In the genomic region with DNA sequence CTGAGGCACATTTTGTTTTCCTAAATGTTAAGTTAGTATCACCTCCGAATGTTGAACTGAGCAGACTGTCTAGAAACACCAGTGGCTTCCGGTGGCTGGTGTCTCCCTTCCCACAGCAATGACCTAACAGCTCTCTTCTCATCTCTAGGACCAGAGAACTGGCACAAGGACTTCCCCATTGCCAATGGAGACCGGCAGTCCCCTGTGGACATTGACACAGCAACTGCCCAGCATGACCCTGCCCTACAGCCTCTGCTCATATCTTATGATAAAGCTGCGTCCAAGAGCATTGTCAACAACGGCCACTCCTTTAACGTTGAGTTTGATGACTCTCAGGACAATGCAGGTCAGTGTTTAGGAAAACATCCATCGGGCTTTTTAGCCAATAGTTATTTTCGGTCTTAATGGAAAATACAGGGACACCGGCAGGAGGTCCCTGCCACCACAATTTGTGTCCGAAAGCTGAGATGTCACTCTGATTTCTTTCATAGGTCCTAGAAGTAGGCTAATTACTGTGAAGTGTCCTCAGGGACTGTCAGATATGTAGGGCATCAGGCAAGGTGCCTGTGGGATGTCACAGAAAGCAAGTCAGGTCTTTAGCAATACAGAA, we compare ENCODE assay signal across 10 mouse cellular contexts. TPM values are rescaled to one million over a fixed set of nuclear protein-coding genes. Genes with fewer than 3 reads are reported as not detected.
DNase-seq lines count a peak whose midpoint lies in the region; ATAC-seq lines count a peak whose summit lies in the region.
"Had no signal": no experiment of that assay in that cellular context is flagged by ENCODE, and none has a peak within 500 bp of the region (broad histone marks: within the 10 kb centered on the region; RNA-seq: fewer than 3 reads in every experiment).

No protein-coding gene starts in this region.

- no peak overlapping the region for H3K27ac ChIP-seq in midbrain, embryonic 11.5 days (ENCODE audit: low read depth, low read length)
- no peak overlapping the region for H3K27ac ChIP-seq in midbrain, embryonic 15.5 days
- peak overlapping the region; percentile 95 for H3K27ac ChIP-seq in lung, embryonic 16.5 days (ENCODE audit: low read length)
- H3K27ac ChIP-seq in stomach, embryonic 16.5 days (ENCODE audit: low read length): no peak overlapping the region
- H3K27ac ChIP-seq: midbrain, embryonic 12.5 days had no signal

- H3K36me3 ChIP-seq in midbrain, embryonic 11.5 days (ENCODE audit: control insufficient read depth, insufficient read depth, low read length): no peaks in the 10 kb centered on the region
- no peaks in the 10 kb centered on the region for H3K36me3 ChIP-seq in midbrain, embryonic 15.5 days (replicated peaks)
- H3K36me3 ChIP-seq in lung, embryonic 16.5 days (ENCODE audit: control insufficient read depth, insufficient read depth, low read length): no peaks in the 10 kb centered on the region; the same call in 1 of the 2 replicates
- H3K36me3 ChIP-seq in stomach, embryonic 16.5 days (ENCODE audit: control insufficient read depth, insufficient read depth, low read length): no peaks in the 10 kb centered on the region
- H3K36me3 ChIP-seq: midbrain, embryonic 12.5 days had no signal

- no peak overlapping the region for H3K9ac ChIP-seq in midbrain, embryonic 11.5 days (ENCODE audit: low read length)
- H3K9ac ChIP-seq in midbrain, embryonic 15.5 days: no peak overlapping the region
- H3K9ac ChIP-seq in lung, embryonic 16.5 days (ENCODE audit: low read length): peak overlapping the region; percentile 97
- H3K9ac ChIP-seq in stomach, embryonic 16.5 days (ENCODE audit: low read length): no peak overlapping the region

- H3K9me3 ChIP-seq in midbrain, embryonic 11.5 days (ENCODE audit: control insufficient read depth, low read length): no peaks in the 10 kb centered on the region
- H3K9me3 ChIP-seq in midbrain, embryonic 15.5 days: no peaks in the 10 kb centered on the region
- H3K9me3 ChIP-seq in lung, embryonic 16.5 days (ENCODE audit: control insufficient read depth, low read length): no peaks in the 10 kb centered on the region
- H3K9me3 ChIP-seq in stomach, embryonic 16.5 days (replicated peaks; ENCODE audit: control insufficient read depth, low read length): no peaks in the 10 kb centered on the region
- H3K9me3 ChIP-seq: midbrain, embryonic 12.5 days had no signal

- H3K4me2 ChIP-seq in midbrain, embryonic 11.5 days: no peak overlapping the region
- H3K4me2 ChIP-seq in midbrain, embryonic 15.5 days: no peak overlapping the region; the same call in 1 of the 2 replicates
- peak overlapping the region; percentile 71 for H3K4me2 ChIP-seq in lung, embryonic 16.5 days (ENCODE audit: low read depth, low read length)
- H3K4me2 ChIP-seq in stomach, embryonic 16.5 days (ENCODE audit: low read depth, low read length): peak overlapping the region; percentile 86

- H3K4me1 ChIP-seq in midbrain, embryonic 11.5 days (ENCODE audit: control insufficient read depth, insufficient read depth, low read length): no peaks in the 10 kb centered on the region
- peaks cover 7% of the 10 kb centered on the region for H3K4me1 ChIP-seq in midbrain, embryonic 15.5 days
- H3K4me1 ChIP-seq in lung, embryonic 16.5 days (replicated peaks; ENCODE audit: control insufficient read depth, insufficient read depth, low read length): peaks cover 22% of the 10 kb centered on the region
- 0 out of 2 replicates have a peak, but pooled peaks cover 5% of the 10 kb centered on the region for H3K4me1 ChIP-seq in stomach, embryonic 16.5 days (ENCODE audit: control insufficient read depth, insufficient read depth, low read length)
- H3K4me1 ChIP-seq: midbrain, embryonic 12.5 days had no signal

- peak; percentile 24 for DNase-seq in cerebellum, adult 9-10 months
- DNase-seq in cerebellum, postnatal 14 days: no peak
- DNase-seq in midbrain, embryonic 11.5 days (ENCODE audit: low spot score, missing footprints): peak; percentile 76
- DNase-seq in testis, postnatal 10 days (ENCODE audit: low spot score): no peak
- no peak for DNase-seq in embryo, embryonic 9.5 days (ENCODE audit: extremely low spot score)
- DNase-seq: gastrocnemius, postnatal 25 days had no signal

- no peak for ATAC-seq in midbrain, embryonic 11.5 days (ENCODE audit: low FRiP score)
- no peak for ATAC-seq in midbrain, embryonic 15.5 days (replicated peaks)
- no peak for ATAC-seq in lung, embryonic 16.5 days (ENCODE audit: low read depth)
- no peak for ATAC-seq in stomach, embryonic 16.5 days (ENCODE audit: insufficient read depth, low FRiP score)

- H3K4me3 ChIP-seq in midbrain, embryonic 11.5 days (ENCODE audit: low read depth, low read length): no peak overlapping the region
- no peak overlapping the region for H3K4me3 ChIP-seq in midbrain, embryonic 15.5 days
- H3K4me3 ChIP-seq in lung, embryonic 16.5 days (ENCODE audit: low read length): peak overlapping the region; percentile 90
- H3K4me3 ChIP-seq in stomach, embryonic 16.5 days (replicated peaks; ENCODE audit: low read length): peak overlapping the region; percentile 68

- H3K27me3 ChIP-seq in midbrain, embryonic 11.5 days (ENCODE audit: control insufficient read depth, insufficient read depth, low read length): peaks cover 9% of the 10 kb centered on the region; the same call in 1 of the 2 replicates
- peaks cover 5% of the 10 kb centered on the region; the same call in 1 of the 2 replicates for H3K27me3 ChIP-seq in midbrain, embryonic 15.5 days (replicated peaks)
- H3K27me3 ChIP-seq in lung, embryonic 16.5 days (ENCODE audit: control insufficient read depth, insufficient read depth, low read depth, low read length): no peaks in the 10 kb centered on the region
- H3K27me3 ChIP-seq in stomach, embryonic 16.5 days (ENCODE audit: control insufficient read depth, insufficient read depth, low read length): peaks cover 4% of the 10 kb centered on the region; the same call in 1 of the 2 replicates

- WGBS in midbrain, embryonic 11.5 days: 79% methylated on average over 10 of the region's 10 CpGs
- 80% methylated on average over 10 of the region's 10 CpGs for WGBS in midbrain, embryonic 15.5 days
- WGBS in lung, embryonic 16.5 days: 30% methylated on average over 10 of the region's 10 CpGs
- WGBS in stomach, embryonic 16.5 days: 68% methylated on average over 10 of the region's 10 CpGs

RNA-seq across cellular contexts. Expression of a gene that starts 1.7 kb away (rescaled TPM):
- polyA plus RNA-seq in midbrain, embryonic 11.5 days (2014; fragmentation: Nextera tagmentation; extraction: Ambion mirVana): 108 and 118 TPM in 2 replicates
- polyA plus RNA-seq in midbrain, embryonic 15.5 days (2015; fragmentation: Nextera tagmentation; extraction: Ambion mirVana): 18.9 and 24.3 TPM in 2 replicates
- 407 and 422 TPM in 2 replicates for polyA plus RNA-seq in lung, embryonic 16.5 days (2015; fragmentation: Nextera tagmentation; extraction: Ambion mirVana)
- polyA plus RNA-seq in stomach, embryonic 16.5 days (2015; fragmentation: Nextera tagmentation; extraction: Ambion mirVana): 285 and 313 TPM in 2 replicates

RNA-seq across cellular contexts. Expression of a gene that starts 24.5 kb away (rescaled TPM):
- 3.5 and 3.9 TPM in 2 replicates for polyA plus RNA-seq in midbrain, embryonic 11.5 days (2014; fragmentation: Nextera tagmentation; extraction: Ambion mirVana)
- polyA plus RNA-seq in midbrain, embryonic 15.5 days (2015; fragmentation: Nextera tagmentation; extraction: Ambion mirVana): 1.1 and 1.2 TPM in 2 replicates
- 10.6 and 16.5 TPM in 2 replicates for polyA plus RNA-seq in lung, embryonic 16.5 days (2015; fragmentation: Nextera tagmentation; extraction: Ambion mirVana)
- 16.6 and 39.9 TPM in 2 replicates for polyA plus RNA-seq in stomach, embryonic 16.5 days (2015; fragmentation: Nextera tagmentation; extraction: Ambion mirVana)

Comparison
In these comparisons a context has a peak if more than half of its experiments do, and no peak if none do; other contexts are left out.
1. DNase-seq: peak in cerebellum, adult 9-10 months (single experiment) and midbrain, embryonic 11.5 days (single experiment); none in cerebellum, postnatal 14 days (0 of 2), testis, postnatal 10 days (single experiment) and embryo, embryonic 9.5 days (single experiment).
2. H3K4me2 ChIP-seq: peak in lung, embryonic 16.5 days (single experiment) and stomach, embryonic 16.5 days (single experiment); none in midbrain, embryonic 11.5 days (single experiment) and midbrain, embryonic 15.5 days (single experiment).
3. H3K4me3 ChIP-seq: peak in lung, embryonic 16.5 days (single experiment) and stomach, embryonic 16.5 days (single experiment); none in midbrain, embryonic 11.5 days (single experiment) and midbrain, embryonic 15.5 days (single experiment).